Mouse (Mus musculus) limb, embryonic 14.5 days (tissue): ENCODE measurements around the gene Wwox. TPM values are rescaled to one million over a fixed set of nuclear protein-coding genes. Genes with fewer than 3 reads are reported as not detected.

Source experiments
- ATAC-seq: fragments of 200-750 bp; cut with Nextera tagmentation; 2 replicates; pipeline ENCODE4 v1.8.0; 2017; ENCODE audit warnings: low read depth, moderate number of reproducible peaks, moderate TSS enrichment; ENCODE audit not compliant: low FRiP score
- DNase-seq: peaks from one replicate; pipeline ENCODE4 v3.0.0-alpha.2; 2015; ENCODE audit warnings: low spot score
- H3K27ac ChIP-seq: fragments of 300-500 bp; sonication (generic); replicated peaks from 2 replicates; pipeline ENCODE4 v1.5.1; 2014; ENCODE audit warnings: low read depth, mild to moderate bottlenecking, low read length, moderate library complexity, mixed read lengths
- H3K27me3 ChIP-seq: fragments of 300-500 bp; sonication (generic); 2 replicates; pipeline ENCODE4 v1.6.1; 2014; ENCODE audit warnings: low read length, mixed read lengths; ENCODE audit not compliant: control insufficient read depth, insufficient read depth
- H3K36me3 ChIP-seq: fragments of 300-500 bp; sonication (generic); 2 replicates; pipeline ENCODE4 v1.6.1; 2014; ENCODE audit warnings: mild to moderate bottlenecking, low read length, moderate library complexity, mixed read lengths; ENCODE audit not compliant: control insufficient read depth, insufficient read depth
- H3K4me1 ChIP-seq: fragments of 300-500 bp; sonication (generic); 2 replicates; pipeline ENCODE4 v1.6.1; 2014; ENCODE audit warnings: antibody characterized with exemption, low read length, mixed read lengths; ENCODE audit not compliant: control insufficient read depth, insufficient read depth
- H3K4me2 ChIP-seq: fragments of 300-500 bp; sonication (generic); replicated peaks from 2 replicates; pipeline ENCODE4 v1.6.1; 2014; ENCODE audit warnings: low read depth, mild to moderate bottlenecking, low read length, moderate library complexity; ENCODE audit not compliant: severe bottlenecking
- H3K4me3 ChIP-seq: fragments of 300-500 bp; sonication (generic); replicated peaks from 2 replicates; pipeline ENCODE4 v1.5.1; 2014; ENCODE audit warnings: low read length
- H3K9ac ChIP-seq: fragments of 300-500 bp; sonication (generic); 2 replicates; pipeline ENCODE4 v1.6.1; 2014; ENCODE audit warnings: mild to moderate bottlenecking, low read depth, low read length, moderate library complexity; ENCODE audit not compliant: severe bottlenecking
- H3K9me3 ChIP-seq: fragments of 300-500 bp; sonication (generic); 2 replicates; pipeline ENCODE4 v1.6.1; 2016; ENCODE audit warnings: low read length; ENCODE audit not compliant: control insufficient read depth
- POLR2A ChIP-seq: fragments of 200-500 bp; IDR thresholded peaks from 2 replicates; pipeline ENCODE4 v1.8.0; 2012; ENCODE audit warnings: inconsistent platforms, mild to moderate bottlenecking, moderate library complexity, borderline replicate concordance; ENCODE audit not compliant: insufficient read depth, insufficient read length; ENCODE audit errors: extremely low read depth
- WGBS: fragments of 180-500 bp; shearing (Covaris S2); extraction: QIAGEN DNeasy Blood & Tissue Kit; methylation state at CpG from one replicate; pipeline ENCODE4 v1.1.7; 2014; 5-methylcytosine and 5-hydroxymethylcytosine counted together
- polyA plus RNA-seq, 2 experiments: library from polyadenylated mRNA; depleted of rRNA in 1 of 2; stranded (reverse) in 1 of 2; unstranded in 1 of 2; fragments of >200 nt; fragmentation: Nextera tagmentation in 1 of 2; extraction: Ambion mirVana in 1 of 2; gene quantifications; 2 replicates each; pipeline versions ENCODE4 v1.2.1 to v1.2.3; 2012 to 2014

Wwox gene
- polyA plus RNA-seq, 2 experiments, result 8.6 to 9.4 TPM

- Histone ChIP-seq H3K4me2 (no peak overlapping the region), H3K9me3 (peaks cover 4% of the 10 kb centered on the region; the same call in 1 of the 2 replicates), H3K36me3 (no peaks in the 10 kb centered on the region), H3K9ac (no peak overlapping the region), H3K27ac (no peak overlapping the region), H3K4me1 (peaks cover 9% of the 10 kb centered on the region; the same call in 1 of the 2 replicates), H3K4me3 (no peak overlapping the region), H3K27me3 (peaks cover 19% of the 10 kb centered on the region; the same call in 1 of the 2 replicates)
- DNase-seq (peak; percentile 60), ATAC-seq (peak; percentile 60)
- no peak for TF ChIP-seq POLR2A
- WGBS, result 37% methylated on average over 16 of the region's 16 CpGs
Observed at GRCm38 (mm10) chr8:114568531-114569166, 129.2 kb downstream of the Wwox start.

- Histone ChIP-seq H3K4me1 (0 out of 2 replicates have a peak, but pooled peaks cover 2% of the 10 kb centered on the region), H3K36me3 (no peaks in the 10 kb centered on the region), H3K4me3 (no peak overlapping the region), H3K27ac (no peak overlapping the region), H3K9ac (no peak overlapping the region), H3K9me3 (0 out of 2 replicates have a peak, but pooled peaks cover 2% of the 10 kb centered on the region), H3K4me2 (no peak overlapping the region), H3K27me3 (peaks cover 6% of the 10 kb centered on the region; the same call in 1 of the 2 replicates)
- WGBS, result 70% methylated on average over 4 of the region's 4 CpGs
- ATAC-seq, result no peak
- no peak for TF ChIP-seq POLR2A
- DNase-seq, result no peak
Observed at GRCm38 (mm10) chr8:114573014-114573746, 133.7 kb downstream of the Wwox start.

GRCm38 (mm10) chr8:114573747-114574093 lies 134.3 kb downstream of the Wwox start:
- TF ChIP-seq POLR2A, result no peak
- 0 out of 2 replicates have a peak, but pooled peaks cover 3% of the 10 kb centered on the region for H3K9me3 ChIP-seq
- no peak overlapping the region for H3K9ac ChIP-seq
- peaks cover 6% of the 10 kb centered on the region; the same call in 1 of the 2 replicates for H3K27me3 ChIP-seq
- no peaks in the 10 kb centered on the region for H3K4me1 ChIP-seq
- no peak overlapping the region for H3K4me3 ChIP-seq
- H3K4me2 ChIP-seq, result no peak overlapping the region
- WGBS, result 77% methylated on average over 8 of the region's 8 CpGs
- DNase-seq, result no peak
- no peak for ATAC-seq
- H3K36me3 ChIP-seq, result no peaks in the 10 kb centered on the region
- no peak overlapping the region for H3K27ac ChIP-seq

GRCm38 (mm10) chr8:114579292-114579691 lies 139.8 kb downstream of the Wwox start:
- DNase-seq (no peak), ATAC-seq (no peak)
- WGBS, result 86% methylated on average over 10 of the region's 10 CpGs
- no peak for TF ChIP-seq POLR2A
- Histone ChIP-seq H3K4me2 (no peak overlapping the region), H3K4me3 (no peak overlapping the region), H3K27ac (no peak overlapping the region), H3K9ac (no peak overlapping the region), H3K9me3 (0 out of 2 replicates have a peak, but pooled peaks cover 3% of the 10 kb centered on the region), H3K27me3 (no peaks in the 10 kb centered on the region; the same call in 1 of the 2 replicates), H3K36me3 (no peaks in the 10 kb centered on the region), H3K4me1 (no peaks in the 10 kb centered on the region)

GRCm38 (mm10) chr8:114580684-114581083 lies 141.2 kb downstream of the Wwox start:
- Histone ChIP-seq H3K27me3 (no peaks in the 10 kb centered on the region; the same call in 1 of the 2 replicates), H3K4me2 (no peak overlapping the region), H3K9ac (no peak overlapping the region), H3K9me3 (0 out of 2 replicates have a peak, but pooled peaks cover 3% of the 10 kb centered on the region), H3K36me3 (no peaks in the 10 kb centered on the region), H3K4me3 (no peak overlapping the region), H3K27ac (no peak overlapping the region), H3K4me1 (no peaks in the 10 kb centered on the region)
- DNase-seq (no peak), ATAC-seq (no peak)
- 83% methylated on average over 1 of the region's 1 CpGs for WGBS
- TF ChIP-seq POLR2A, result no peak
